Mouse (Mus musculus) hematopoietic multipotent progenitor cell, adult 10-12 weeks (in vitro differentiated cells): Measurements from ENCODE around the gene Fam133b. TPM values are rescaled to one million over a fixed set of nuclear protein-coding genes. Genes with fewer than 3 reads are reported as not detected.

Experiments used
- polyA plus RNA-seq: library from polyadenylated mRNA; stranded (reverse); fragments of >175 nt; gene quantifications from 2 replicates; pipeline ENCODE4 v1.2.3, GENCODE M21; 2012; ENCODE audit warnings: low replicate concordance

Fam133b gene
- 6.4 and 18.0 TPM in 2 replicates for polyA plus RNA-seq

DNA sequence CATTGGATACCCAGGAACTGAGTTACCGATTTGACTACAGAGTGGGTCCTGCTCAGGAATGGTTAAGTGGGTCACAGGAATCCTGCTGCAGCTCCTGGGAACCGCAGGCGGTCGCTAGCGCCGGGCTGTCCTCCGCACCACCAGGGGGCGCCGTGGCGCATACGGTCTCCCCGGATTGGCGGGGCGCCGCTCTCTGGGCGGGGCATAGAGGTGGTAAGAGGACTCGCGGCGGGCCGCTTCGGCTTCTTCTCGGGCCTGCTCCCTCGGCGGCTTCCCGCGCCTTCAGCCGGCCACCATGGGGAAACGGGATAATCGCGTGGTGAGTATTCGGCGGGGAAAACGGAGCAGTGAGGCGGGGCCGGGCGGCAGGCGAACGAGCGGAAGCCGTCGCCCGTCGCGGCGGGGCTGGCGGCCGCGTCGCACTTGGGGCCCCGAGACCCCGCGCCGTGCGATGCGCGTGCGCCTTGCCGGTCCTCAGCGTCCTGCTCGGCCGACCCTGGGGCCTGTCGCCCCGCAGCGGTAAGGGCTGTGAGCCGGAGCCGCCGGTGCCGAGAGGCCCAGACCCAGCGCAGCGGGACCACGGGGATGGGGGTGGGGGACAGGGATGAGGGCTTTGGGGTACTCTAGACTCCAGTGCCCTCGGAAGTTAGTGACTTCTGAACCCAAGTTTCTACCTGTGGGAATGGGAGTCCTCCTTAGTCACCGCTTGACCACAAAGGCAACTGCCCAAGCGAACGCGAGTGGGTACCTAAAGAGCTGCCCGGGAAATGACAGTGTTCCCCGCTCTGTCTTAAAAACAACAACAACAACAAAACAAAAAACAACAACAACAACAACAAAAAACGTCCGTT, at the start of gene Fam133b:
TSS of gene Fam133b (plus strand) at position 205 of the 851 bp plus-strand sequence.

DNA sequence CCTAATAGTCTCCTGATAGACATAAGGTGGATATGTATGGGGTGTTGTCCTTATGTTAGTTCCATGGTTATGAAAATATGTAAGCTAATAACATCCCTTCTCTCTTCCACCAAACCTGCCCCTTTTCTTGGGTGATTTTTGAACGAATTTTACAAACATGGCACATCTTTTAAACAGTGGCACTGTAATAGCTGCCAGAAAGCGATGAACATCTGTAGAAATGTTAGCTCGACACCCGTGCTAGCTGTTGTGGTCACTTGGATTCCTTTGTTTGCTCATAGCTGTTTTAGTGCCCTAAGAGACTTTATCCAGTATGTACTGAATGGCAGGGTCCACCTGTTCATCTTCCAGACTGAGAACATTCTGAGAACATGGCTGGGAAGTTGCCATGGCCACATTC, 27.6 kb downstream of the Fam133b start, which contains the start of gene 1700109H08Rik:
TSS of gene 1700109H08Rik (plus strand) at position 301 of the 400 bp plus-strand sequence.

DNA sequence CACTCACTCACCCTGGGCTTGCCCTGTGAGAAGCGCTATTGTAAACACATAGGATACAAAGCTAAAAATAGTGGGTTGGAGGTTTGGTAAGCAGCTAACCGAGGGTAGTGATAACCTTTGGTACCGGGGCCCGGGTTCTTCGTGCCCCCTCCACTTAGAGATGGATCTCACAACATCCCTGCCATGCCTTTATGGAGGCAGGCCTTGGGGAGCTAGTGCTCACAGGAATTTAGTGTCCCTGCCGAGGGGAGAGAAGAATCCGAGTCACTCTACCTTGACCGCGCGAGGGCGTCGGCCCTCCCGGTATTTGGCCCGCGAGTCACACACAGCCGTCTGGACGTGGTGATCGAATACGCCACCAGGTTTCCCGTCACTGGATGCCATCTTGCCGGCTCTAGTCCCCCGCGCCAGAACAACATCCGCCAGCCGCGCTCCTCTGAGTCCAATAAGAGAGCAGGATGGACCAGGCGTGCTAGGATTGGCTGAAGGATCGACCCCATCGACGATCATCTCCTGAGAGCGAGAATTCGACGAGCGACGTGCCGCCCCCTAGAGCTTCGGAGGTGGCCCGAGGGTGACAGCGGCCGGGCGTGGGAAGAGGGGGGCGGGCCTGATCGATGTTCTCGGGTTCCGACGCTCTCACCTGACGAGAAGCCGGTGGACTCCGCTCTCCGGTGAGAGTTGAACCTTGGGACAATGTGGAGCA, 52.2 kb downstream of the Fam133b start, which contains the start of gene Pex1:
TSS of gene Pex1 (plus strand) at position 374 of the 706 bp plus-strand sequence.

GRCm38 (mm10) chr5:3596399-3596766, 52.8 kb downstream of the Fam133b start, which contains the start of gene Rbm48:
Gene Rbm48, minus strand, starts transcription at chr5:3596585.

Other genes starting within 250 kb of the Fam133b start
- gene Cdk6, start 202.3 kb upstream of the Fam133b start, polyA plus RNA-seq = 17.1 and 44.2 TPM in 2 replicates
- 0.49 and 0.57 TPM in 2 replicates for gene 1700109H08Rik, start 27.7 kb downstream of the Fam133b start, polyA plus RNA-seq
- gene Pex1, start 52.2 kb downstream of the Fam133b start, polyA plus RNA-seq = 1.6 and 4.0 TPM in 2 replicates
- gene Rbm48, start 52.8 kb downstream of the Fam133b start, polyA plus RNA-seq = 4.5 and 4.7 TPM in 2 replicates
- not detected in 2 replicates for gene Tmbim7, start 107.3 kb downstream of the Fam133b start, polyA plus RNA-seq
- gene Gatad1, start 113.4 kb downstream of the Fam133b start, polyA plus RNA-seq = 23.5 and 35.2 TPM in 2 replicates